Comparison of ENCODE assay signal across 19 mouse cellular contexts in the genomic region with DNA sequence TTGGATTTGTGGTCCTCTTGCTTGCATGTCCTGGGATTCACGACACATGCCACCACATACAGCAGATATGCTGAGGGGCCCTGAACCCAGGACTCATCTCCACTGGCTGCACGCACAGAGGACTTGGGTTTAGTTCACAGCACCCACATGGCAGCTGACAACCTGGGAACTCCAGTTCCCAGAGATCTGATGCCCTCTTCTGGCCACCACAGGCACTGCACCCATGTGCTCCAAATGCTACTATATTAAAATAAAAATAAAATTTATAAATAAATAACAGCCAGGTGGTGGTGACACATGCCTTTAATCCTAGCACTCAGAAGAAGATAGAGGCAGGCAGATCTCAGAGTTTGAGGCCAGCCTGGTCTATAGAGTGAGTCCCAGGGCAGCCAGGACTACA. TPM values are rescaled to one million over a fixed set of nuclear protein-coding genes. Genes with fewer than 3 reads are reported as not detected.
DNase-seq lines count a peak whose midpoint lies in the region; ATAC-seq and TF ChIP-seq lines count a peak whose summit lies in the region.
"Had no signal": no experiment of that assay in that cellular context is flagged by ENCODE, and none has a peak within 500 bp of the region (broad histone marks: within the 10 kb centered on the region; RNA-seq: fewer than 3 reads in every experiment).

No protein-coding gene starts in this region.

- H3K36me3 ChIP-seq in heart, postnatal 0 days (replicated peaks; ENCODE audit: control insufficient read depth, insufficient read depth, low read length) = no peaks in the 10 kb centered on the region
- H3K36me3 ChIP-seq in liver, embryonic 14.5 days (replicated peaks; ENCODE audit: control insufficient read depth, insufficient read depth, low read depth) = no peaks in the 10 kb centered on the region
- H3K36me3 ChIP-seq in liver, embryonic 11.5 days (ENCODE audit: control insufficient read depth, insufficient read depth, low read length) = no peaks in the 10 kb centered on the region
- H3K36me3 ChIP-seq: embryonic facial prominence, embryonic 10.5 days; heart, embryonic 15.5 days; hindbrain, embryonic 10.5 days; neural tube, embryonic 13.5 days had no signal

- no peak overlapping the region for H3K9ac ChIP-seq in heart, postnatal 0 days (replicated peaks; ENCODE audit: low read depth, low read length)
- no peak overlapping the region for H3K9ac ChIP-seq in liver, embryonic 14.5 days (replicated peaks)
- no peak overlapping the region for H3K9ac ChIP-seq in liver, embryonic 11.5 days (ENCODE audit: low read depth, low read length)
- H3K9ac ChIP-seq: heart, embryonic 15.5 days; neural tube, embryonic 13.5 days had no signal

- WGBS in heart, postnatal 0 days = 97% methylated on average over 2 of the region's 2 CpGs
- 69% methylated on average over 2 of the region's 2 CpGs for WGBS in liver, embryonic 14.5 days (ENCODE audit: insufficient replicate concordance)
- WGBS in liver, embryonic 11.5 days = 84% methylated on average over 2 of the region's 2 CpGs
- 85% methylated on average over 2 of the region's 2 CpGs for WGBS in bone marrow, adult 2 months

- no peak overlapping the region for H3K4me3 ChIP-seq in heart, postnatal 0 days (ENCODE audit: low read depth, low read length)
- no peak overlapping the region for H3K4me3 ChIP-seq in liver, embryonic 14.5 days (ENCODE audit: insufficient read depth in 1 of 2, low read depth in 2 of 2, low read length in 2 of 2)
- H3K4me3 ChIP-seq in liver, embryonic 11.5 days (ENCODE audit: low read depth, low read length) = no peak overlapping the region
- H3K4me3 ChIP-seq in bone marrow, adult 2 months (replicated peaks; ENCODE audit: control insufficient read depth, low read depth, low read length) = no peak overlapping the region
- H3K4me3 ChIP-seq: embryonic facial prominence, embryonic 10.5 days; heart, embryonic 15.5 days; hindbrain, embryonic 10.5 days; neural tube, embryonic 13.5 days had no signal

- H3K27me3 ChIP-seq in heart, postnatal 0 days (ENCODE audit: control insufficient read depth, insufficient read depth, low read length) = no peaks in the 10 kb centered on the region
- H3K27me3 ChIP-seq in liver, embryonic 14.5 days (ENCODE audit: control insufficient read depth, insufficient read depth, low read length) = no peaks in the 10 kb centered on the region
- H3K27me3 ChIP-seq in liver, embryonic 11.5 days (replicated peaks; ENCODE audit: control insufficient read depth, insufficient read depth, low read length) = no peaks in the 10 kb centered on the region
- H3K27me3 ChIP-seq: heart, embryonic 15.5 days; neural tube, embryonic 13.5 days had no signal

- peaks cover 3% of the 10 kb centered on the region; the same call in 1 of the 2 replicates for H3K9me3 ChIP-seq in heart, postnatal 0 days (replicated peaks; ENCODE audit: control insufficient read depth, low read length)
- H3K9me3 ChIP-seq in liver, embryonic 14.5 days (ENCODE audit: control insufficient read depth, low read length) = no peaks in the 10 kb centered on the region
- H3K9me3 ChIP-seq in liver, embryonic 11.5 days (ENCODE audit: control insufficient read depth, low read length) = no peaks in the 10 kb centered on the region

- no peak for TF ChIP-seq POLR2A in bone marrow, adult 2 months (IDR thresholded peaks at IDR 0.05; ENCODE audit: borderline replicate concordance, control insufficient read depth, low read depth, low read length)

- no peak overlapping the region for H3K4me2 ChIP-seq in heart, postnatal 0 days (ENCODE audit: low read depth, low read length)
- H3K4me2 ChIP-seq in liver, embryonic 14.5 days (ENCODE audit: low read depth) = no peak overlapping the region
- no peak overlapping the region for H3K4me2 ChIP-seq in liver, embryonic 11.5 days
- H3K4me2 ChIP-seq: heart, embryonic 15.5 days; neural tube, embryonic 13.5 days had no signal

- DNase-seq in heart, postnatal 0 days (ENCODE audit: low spot score) = no peak
- DNase-seq in heart, adult 8-10 months (ENCODE audit: low spot score) = no peak
- no peak for DNase-seq in liver, embryonic 14.5 days (ENCODE audit: low read depth in 3 of 3, low spot score in 3 of 3)
- no peak for DNase-seq in liver, embryonic 11.5 days (ENCODE audit: low spot score)
- peak; percentile 34 to 43 for DNase-seq in B cell, adult 2 months
- DNase-seq in urinary bladder, postnatal 10 days (ENCODE audit: low spot score) = no peak
- DNase-seq: adrenal gland, adult 8-10 months; cerebellum, adult 18-20 months; cerebellum, postnatal 36 days; kidney, postnatal 10 days; right cerebral cortex, postnatal 25 days had no signal

- no peak for ATAC-seq in heart, postnatal 0 days (ENCODE audit: insufficient read depth, low read depth)
- no peak for ATAC-seq in liver, embryonic 14.5 days (ENCODE audit: insufficient read depth)
- no peak for ATAC-seq in liver, embryonic 11.5 days (replicated peaks; ENCODE audit: low FRiP score)
- ATAC-seq: forebrain, embryonic 14.5 days; inflammation-experienced regulatory T-cells, adult 6 months; midbrain, embryonic 16.5 days had no signal

- no peak overlapping the region for H3K27ac ChIP-seq in heart, postnatal 0 days (ENCODE audit: low read depth)
- H3K27ac ChIP-seq in liver, embryonic 14.5 days = no peak overlapping the region
- no peak overlapping the region for H3K27ac ChIP-seq in liver, embryonic 11.5 days (ENCODE audit: low read depth, low read length)
- no peak overlapping the region for H3K27ac ChIP-seq in bone marrow, adult 2 months (ENCODE audit: control insufficient read depth, insufficient read depth, low read depth, low read length, poor library complexity)
- H3K27ac ChIP-seq: embryonic facial prominence, embryonic 10.5 days; heart, embryonic 15.5 days; hindbrain, embryonic 10.5 days; neural tube, embryonic 13.5 days had no signal

- TF ChIP-seq EP300 in heart, postnatal 0 days (IDR thresholded peaks at IDR 0.05; ENCODE audit: low read depth) = no peak
- TF ChIP-seq EP300 in liver, embryonic 14.5 days (IDR thresholded peaks at IDR 0.05; ENCODE audit: low read depth) = no peak

- TF ChIP-seq CTCF in heart, postnatal 0 days (IDR thresholded peaks at IDR 0.05; ENCODE audit: low read depth) = peak; percentile 4; the same call in 1 of the 2 replicates
- TF ChIP-seq CTCF in liver, embryonic 14.5 days (IDR thresholded peaks at IDR 0.05; ENCODE audit: low read depth) = peak; percentile 50
- peak; percentile 3; the same call in 1 of the 2 replicates for TF ChIP-seq CTCF in bone marrow, adult 2 months (IDR thresholded peaks at IDR 0.05; ENCODE audit: control insufficient read depth, insufficient read depth, low read length)

- peaks cover under 1% of the 10 kb centered on the region; the same call in 1 of the 2 replicates for H3K4me1 ChIP-seq in heart, postnatal 0 days (ENCODE audit: control insufficient read depth, insufficient read depth)
- H3K4me1 ChIP-seq in liver, embryonic 14.5 days (replicated peaks; ENCODE audit: control insufficient read depth in 2 of 2, insufficient read depth in 2 of 2, low read length in 1 of 2) = peaks cover 0 to 7% of the 10 kb centered on the region in 2 experiments; a peak in 1 of 4 replicates
- peaks cover 13% of the 10 kb centered on the region for H3K4me1 ChIP-seq in liver, embryonic 11.5 days (replicated peaks; ENCODE audit: control insufficient read depth, insufficient read depth, low read length)
- no peaks in the 10 kb centered on the region; the same call in 1 of the 2 replicates for H3K4me1 ChIP-seq in bone marrow, adult 2 months (ENCODE audit: control insufficient read depth, insufficient read depth, low read length)

RNA-seq across cellular contexts. Expression of a gene that starts 12.4 kb away (rescaled TPM):
- total RNA-seq in heart, postnatal 0 days (2014; rRNA removed; ENCODE audit: low replicate concordance) = 0.97 and 5.0 TPM in 2 replicates
- polyA plus RNA-seq in heart, postnatal 0 days (2015; fragmentation: Nextera tagmentation; extraction: Ambion mirVana) = 0.97 and 1.3 TPM in 2 replicates
- 1 to 10 TPM; 1.2 to 2.4 (median 1.7) TPM for total RNA-seq in heart, adult 8-10 months (2022)
- 0.63 and 0.71 TPM in 2 replicates for polyA plus RNA-seq in liver, embryonic 14.5 days (2012; rRNA removed)
- 0.44 and 0.56 TPM in 2 replicates for polyA plus RNA-seq in liver, embryonic 14.5 days (2014; fragmentation: Nextera tagmentation; extraction: Ambion mirVana)
- 2.2 and 2.3 TPM in 2 replicates for polyA plus RNA-seq in liver, embryonic 11.5 days (2014; fragmentation: Nextera tagmentation; extraction: Ambion mirVana)
- polyA plus RNA-seq in bone marrow, adult 2 months (2011; ENCODE audit: insufficient read depth, insufficient read length, low replicate concordance, missing spikeins) = 0.92 TPM in 1 of 2 replicates, not detected in the other
- polyA plus RNA-seq: inflammation-experienced regulatory T-cells, adult 6 months had no signal

Comparison
In these comparisons a context has a peak if more than half of its experiments do, and no peak if none do; other contexts are left out.
1. DNase-seq: peak in B cell, adult 2 months (2 of 2); none in heart, postnatal 0 days (single experiment), heart, adult 8-10 months (single experiment), liver, embryonic 14.5 days (0 of 3), liver, embryonic 11.5 days (single experiment) and urinary bladder, postnatal 10 days (single experiment).
2. Peak in every context shown above with its lines, with median percentiles within 50 percentile points of each other: CTCF ChIP-seq.